Mouse (Mus musculus) spleen, adult 2 months (tissue): ENCODE data around the gene Hrh1. TPM values are rescaled to one million over a fixed set of nuclear protein-coding genes. Genes with fewer than 3 reads are reported as not detected.

Experiments
- DNase-seq, 2 experiments: peaks; one replicate each; pipeline versions ENCODE4 v3.0.0 to v3.0.0-alpha.2; 2012 to 2021; ENCODE audit warnings: low spot score in 2 of 2, low read depth in 1 of 2
- H3K27ac ChIP-seq: fragments of 200-500 bp; 2 replicates; pipeline ENCODE4 v1.5.1; 2012; ENCODE audit warnings: low read length, inconsistent platforms; ENCODE audit not compliant: insufficient read depth
- H3K27me3 ChIP-seq: fragments of 200-500 bp; 2 replicates; pipeline ENCODE4 v1.6.1; 2012; ENCODE audit warnings: mild to moderate bottlenecking, moderate library complexity, low read length, inconsistent platforms; ENCODE audit not compliant: control insufficient read depth, insufficient read depth
- H3K36me3 ChIP-seq: fragments of 200-500 bp; 2 replicates; pipeline ENCODE4 v1.6.1; 2012; ENCODE audit warnings: mild to moderate bottlenecking, low read length, inconsistent platforms; ENCODE audit not compliant: control insufficient read depth, insufficient read depth
- H3K4me1 ChIP-seq: fragments of 200-500 bp; 2 replicates; pipeline ENCODE4 v1.6.1; 2011; ENCODE audit warnings: inconsistent platforms; ENCODE audit not compliant: control insufficient read depth, insufficient read depth, insufficient read length
- H3K4me3 ChIP-seq: fragments of 200-500 bp; 2 replicates; pipeline ENCODE4 v1.5.1; 2011; ENCODE audit warnings: mild to moderate bottlenecking, inconsistent platforms; ENCODE audit not compliant: insufficient read depth, insufficient read length; ENCODE audit errors: extremely low read depth
- CTCF ChIP-seq: fragments of 200-500 bp; IDR thresholded peaks from 2 replicates; pipeline ENCODE4 v1.5.1; 2011; ENCODE audit warnings: mild to moderate bottlenecking, inconsistent platforms; ENCODE audit not compliant: insufficient read depth, insufficient read length, insufficient replicate concordance; ENCODE audit errors: extremely low read depth
- POLR2A ChIP-seq: fragments of 200-500 bp; IDR thresholded peaks from 2 replicates; pipeline ENCODE4 v1.6.1; 2011; ENCODE audit warnings: low read depth, low read length, inconsistent platforms
- WGBS: fragments of 180-500 bp; shearing (Covaris S2); methylation state at CpG from one replicate; pipeline ENCODE4 v1.1.7; 2018; 5-methylcytosine and 5-hydroxymethylcytosine counted together
- polyA plus RNA-seq: library from polyadenylated mRNA; depleted of rRNA; stranded (reverse); fragments of >200 nt; gene quantifications from 2 replicates; pipeline ENCODE4 v1.2.3, GENCODE M21; 2012

Hrh1 gene
- polyA plus RNA-seq, 1 experiment, result 0.88 TPM

GRCm38 (mm10) chr6:114440788-114441453 is 43.2 kb downstream of the Hrh1 start:
- Histone ChIP-seq H3K27ac (no peak overlapping the region), H3K4me3 (no peak overlapping the region), H3K27me3 (no peaks in the 10 kb centered on the region), H3K4me1 (no peaks in the 10 kb centered on the region), H3K36me3 (no peaks in the 10 kb centered on the region)
- DNase-seq, result no peak
- TF ChIP-seq POLR2A (no peak), CTCF (no peak)
- WGBS, result 73% methylated on average over 10 of the region's 10 CpGs

- Histone ChIP-seq H3K36me3 (no peaks in the 10 kb centered on the region), H3K4me3 (no peak overlapping the region), H3K4me1 (no peaks in the 10 kb centered on the region), H3K27me3 (no peaks in the 10 kb centered on the region), H3K27ac (no peak overlapping the region)
- WGBS, result 77% methylated on average over 1 of the region's 1 CpGs
- TF ChIP-seq POLR2A (no peak), CTCF (no peak)
- DNase-seq, result no peak
These were observed 46.6 kb downstream of the Hrh1 start for GRCm38 (mm10) chr6:114444247-114444844.

GRCm38 (mm10) chr6:114444976-114445375 is 47.2 kb downstream of the Hrh1 start:
- H3K27ac ChIP-seq, result no peak overlapping the region
- no peaks in the 10 kb centered on the region for H3K36me3 ChIP-seq
- no peak overlapping the region for H3K4me3 ChIP-seq
- no peaks in the 10 kb centered on the region for H3K27me3 ChIP-seq
- WGBS, result 29% methylated on average over 3 of the region's 3 CpGs
- DNase-seq, result no peak
- no peak for TF ChIP-seq POLR2A
- no peak for TF ChIP-seq CTCF
- H3K4me1 ChIP-seq, result no peaks in the 10 kb centered on the region

- H3K27ac ChIP-seq, result no peak overlapping the region
- 50% methylated on average over 9 of the region's 9 CpGs for WGBS
These were observed 51.2 kb downstream of the Hrh1 start for GRCm38 (mm10) chr6:114448888-114449287.

GRCm38 (mm10) chr6:114455267-114455666 is 57.5 kb downstream of the Hrh1 start:
- no peak overlapping the region for H3K4me3 ChIP-seq
- TF ChIP-seq CTCF (no peak), POLR2A (no peak)
- DNase-seq, result no peak
- no peaks in the 10 kb centered on the region; the same call in 1 of the 2 replicates for H3K4me1 ChIP-seq
- H3K27me3 ChIP-seq, result no peaks in the 10 kb centered on the region
- H3K36me3 ChIP-seq, result no peaks in the 10 kb centered on the region
- H3K27ac ChIP-seq, result no peak overlapping the region
- WGBS, result 87% methylated on average over 4 of the region's 4 CpGs

More at GRCm38 (mm10) chr6:114448888-114449287, 51.2 kb downstream of the Hrh1 start:
- H3K4me1 ChIP-seq, result no peaks in the 10 kb centered on the region
- H3K27me3 ChIP-seq, result no peaks in the 10 kb centered on the region
- no peak for DNase-seq
- TF ChIP-seq CTCF (no peak), POLR2A (no peak)
- no peaks in the 10 kb centered on the region for H3K36me3 ChIP-seq
- H3K4me3 ChIP-seq, result no peak overlapping the region

GRCm38 (mm10) chr6:114456255-114457042 is 58.7 kb downstream of the Hrh1 start:
- 74% methylated on average over 12 of the region's 12 CpGs for WGBS
- no peak for DNase-seq
- H3K4me3 ChIP-seq, result no peak overlapping the region
- H3K27ac ChIP-seq, result peak overlapping the region; percentile 56; the same call in 1 of the 2 replicates
- H3K27me3 ChIP-seq, result no peaks in the 10 kb centered on the region
- TF ChIP-seq POLR2A (no peak), CTCF (no peak)
- no peaks in the 10 kb centered on the region; the same call in 1 of the 2 replicates for H3K4me1 ChIP-seq
- H3K36me3 ChIP-seq, result no peaks in the 10 kb centered on the region

GRCm38 (mm10) chr6:114457299-114457698 is 59.6 kb downstream of the Hrh1 start:
- Histone ChIP-seq H3K27ac (no peak overlapping the region), H3K27me3 (no peaks in the 10 kb centered on the region), H3K4me1 (no peaks in the 10 kb centered on the region; the same call in 1 of the 2 replicates), H3K4me3 (no peak overlapping the region), H3K36me3 (no peaks in the 10 kb centered on the region)
- TF ChIP-seq POLR2A (no peak), CTCF (no peak)
- 42% methylated on average over 3 of the region's 3 CpGs for WGBS
- DNase-seq, result no peak
